Mouse (Mus musculus) hindbrain, embryonic 14.5 days (tissue): ENCODE results near the gene 9930104L06Rik. TPM values are rescaled to one million over a fixed set of nuclear protein-coding genes. Genes with fewer than 3 reads are reported as not detected.

Experiments
- ATAC-seq: fragments of 200-750 bp; cut with Nextera tagmentation; 2 replicates; pipeline ENCODE4 v1.8.0; 2017; ENCODE audit warnings: moderate number of reproducible peaks, mild to moderate bottlenecking, moderate TSS enrichment, moderate library complexity; ENCODE audit not compliant: low FRiP score
- DNase-seq: peaks from one replicate; pipeline ENCODE4 v3.0.0-alpha.2; 2015; ENCODE audit warnings: low spot score
- H3K27ac ChIP-seq: fragments of 300-500 bp; sonication (generic); 2 replicates; pipeline ENCODE4 v1.5.1; 2014; ENCODE audit warnings: mild to moderate bottlenecking, moderate library complexity
- H3K27me3 ChIP-seq: fragments of 300-500 bp; sonication (generic); 2 replicates; pipeline ENCODE4 v1.6.1; 2014; ENCODE audit warnings: mild to moderate bottlenecking, low read length, mixed read lengths; ENCODE audit not compliant: control insufficient read depth, insufficient read depth
- H3K36me3 ChIP-seq: fragments of 300-500 bp; sonication (generic); replicated peaks from 2 replicates; pipeline ENCODE4 v1.6.1; 2014; ENCODE audit not compliant: control insufficient read depth, insufficient read depth
- H3K4me1 ChIP-seq: fragments of 300-500 bp; sonication (generic); replicated peaks from 2 replicates; pipeline ENCODE4 v1.6.1; 2014; ENCODE audit warnings: antibody characterized with exemption, low read length, mixed read lengths; ENCODE audit not compliant: control insufficient read depth, insufficient read depth
- H3K4me2 ChIP-seq: fragments of 300-500 bp; sonication (generic); replicated peaks from 2 replicates; pipeline ENCODE4 v1.6.1; 2014; ENCODE audit warnings: mild to moderate bottlenecking, moderate library complexity
- H3K4me3 ChIP-seq: fragments of 300-500 bp; sonication (generic); replicated peaks from 2 replicates; pipeline ENCODE4 v1.5.1; 2014; ENCODE audit warnings: mild to moderate bottlenecking, low read length
- H3K9ac ChIP-seq: fragments of 300-500 bp; sonication (generic); 2 replicates; pipeline ENCODE4 v1.6.1; 2014
- H3K9me3 ChIP-seq: fragments of 300-500 bp; sonication (generic); 2 replicates; pipeline ENCODE4 v1.6.1; 2016; ENCODE audit warnings: low read length; ENCODE audit not compliant: control insufficient read depth
- WGBS: fragments of 180-500 bp; shearing (Covaris S2); extraction: QIAGEN DNeasy Blood & Tissue Kit; methylation state at CpG from one replicate; pipeline ENCODE4 v1.1.7; 2014; 5-methylcytosine and 5-hydroxymethylcytosine counted together
- polyA plus RNA-seq: library from polyadenylated mRNA; unstranded; fragments of >200 nt; fragmentation: Nextera tagmentation; extraction: Ambion mirVana; gene quantifications from 2 replicates; pipeline ENCODE4 v1.2.1, GENCODE M21; 2014

The 9930104L06Rik gene
- polyA plus RNA-seq, 1 experiment from 2014 or later: 4.1 TPM

- Histone ChIP-seq H3K27ac (no peak overlapping the region), H3K27me3 (no peaks in the 10 kb centered on the region), H3K9ac (no peak overlapping the region), H3K4me1 (no peaks in the 10 kb centered on the region), H3K9me3 (no peaks in the 10 kb centered on the region), H3K4me2 (no peak overlapping the region), H3K36me3 (no peaks in the 10 kb centered on the region), H3K4me3 (no peak overlapping the region)
- DNase-seq (no peak), ATAC-seq (no peak)
- WGBS: 79% methylated on average over 4 of the region's 4 CpGs
These were observed 16.7 kb downstream of the 9930104L06Rik start for GRCm38 (mm10) chr4:124953546-124953945.

- no peak overlapping the region for H3K9ac ChIP-seq
- no peaks in the 10 kb centered on the region for H3K9me3 ChIP-seq
- no peaks in the 10 kb centered on the region for H3K27me3 ChIP-seq
- no peaks in the 10 kb centered on the region for H3K36me3 ChIP-seq
- WGBS: 84% methylated on average over 2 of the region's 2 CpGs
- H3K4me1 ChIP-seq: no peaks in the 10 kb centered on the region
- H3K4me3 ChIP-seq: no peak overlapping the region
- H3K4me2 ChIP-seq: no peak overlapping the region
- DNase-seq (no peak), ATAC-seq (no peak)
- H3K27ac ChIP-seq: no peak overlapping the region
These were observed 20.4 kb downstream of the 9930104L06Rik start for GRCm38 (mm10) chr4:124957284-124957683.

GRCm38 (mm10) chr4:124959062-124959461 is 22.2 kb downstream of the 9930104L06Rik start:
- H3K4me3 ChIP-seq: no peak overlapping the region
- H3K27me3 ChIP-seq: no peaks in the 10 kb centered on the region
- H3K4me1 ChIP-seq: no peaks in the 10 kb centered on the region
- no peaks in the 10 kb centered on the region for H3K9me3 ChIP-seq
- H3K27ac ChIP-seq: no peak overlapping the region
- no peak for ATAC-seq
- WGBS: 76% methylated on average over 11 of the region's 11 CpGs
- H3K36me3 ChIP-seq: no peaks in the 10 kb centered on the region
- no peak for DNase-seq
- no peak overlapping the region for H3K9ac ChIP-seq
- H3K4me2 ChIP-seq: no peak overlapping the region

- 92% methylated on average over 11 of the region's 11 CpGs for WGBS
- Histone ChIP-seq H3K9me3 (no peaks in the 10 kb centered on the region), H3K4me2 (no peak overlapping the region), H3K4me3 (no peak overlapping the region), H3K36me3 (no peaks in the 10 kb centered on the region), H3K27me3 (no peaks in the 10 kb centered on the region), H3K4me1 (no peaks in the 10 kb centered on the region; the same call in 1 of the 2 replicates), H3K27ac (no peak overlapping the region), H3K9ac (no peak overlapping the region)
- DNase-seq (no peak), ATAC-seq (no peak)
These were observed 24.1 kb downstream of the 9930104L06Rik start for GRCm38 (mm10) chr4:124960940-124961339.

- no peaks in the 10 kb centered on the region for H3K27me3 ChIP-seq
- no peaks in the 10 kb centered on the region; the same call in 1 of the 2 replicates for H3K4me1 ChIP-seq
- H3K36me3 ChIP-seq: no peaks in the 10 kb centered on the region
- no peak overlapping the region for H3K9ac ChIP-seq
- H3K4me3 ChIP-seq: no peak overlapping the region
- H3K4me2 ChIP-seq: no peak overlapping the region
- H3K27ac ChIP-seq: no peak overlapping the region
- WGBS: 87% methylated on average over 11 of the region's 11 CpGs
- no peaks in the 10 kb centered on the region for H3K9me3 ChIP-seq
- ATAC-seq (no peak), DNase-seq (no peak)
These were observed 25.7 kb downstream of the 9930104L06Rik start for GRCm38 (mm10) chr4:124962576-124962975.

GRCm38 (mm10) chr4:124964912-124965599 is 28.2 kb downstream of the 9930104L06Rik start:
- Histone ChIP-seq H3K9me3 (no peaks in the 10 kb centered on the region), H3K4me1 (peaks cover under 1% of the 10 kb centered on the region), H3K27ac (no peak overlapping the region), H3K27me3 (no peaks in the 10 kb centered on the region), H3K36me3 (no peaks in the 10 kb centered on the region), H3K4me2 (no peak overlapping the region), H3K4me3 (no peak overlapping the region), H3K9ac (no peak overlapping the region)
- no peak for DNase-seq
- WGBS: 7% methylated on average over 8 of the region's 8 CpGs
- no peak for ATAC-seq

- Histone ChIP-seq H3K9ac (no peak overlapping the region), H3K4me2 (no peak overlapping the region), H3K4me1 (peaks cover 8% of the 10 kb centered on the region), H3K36me3 (no peaks in the 10 kb centered on the region), H3K9me3 (no peaks in the 10 kb centered on the region), H3K27ac (no peak overlapping the region), H3K27me3 (no peaks in the 10 kb centered on the region), H3K4me3 (no peak overlapping the region)
- ATAC-seq (no peak), DNase-seq (no peak)
- WGBS: 44% methylated on average over 6 of the region's 6 CpGs
These were observed 31.9 kb downstream of the 9930104L06Rik start for GRCm38 (mm10) chr4:124968711-124969110.

GRCm38 (mm10) chr4:124969219-124969848 is 32.5 kb downstream of the 9930104L06Rik start:
- WGBS: 85% methylated on average over 7 of the region's 7 CpGs
- Histone ChIP-seq H3K4me1 (peaks cover 8% of the 10 kb centered on the region), H3K27me3 (no peaks in the 10 kb centered on the region), H3K36me3 (no peaks in the 10 kb centered on the region), H3K27ac (no peak overlapping the region), H3K4me2 (no peak overlapping the region), H3K9me3 (no peaks in the 10 kb centered on the region), H3K9ac (no peak overlapping the region), H3K4me3 (no peak overlapping the region)
- ATAC-seq (no peak), DNase-seq (no peak)

- 72% methylated on average over 11 of the region's 11 CpGs for WGBS
These were observed 33.3 kb downstream of the 9930104L06Rik start for GRCm38 (mm10) chr4:124970194-124970593.

More at GRCm38 (mm10) chr4:124970194-124970593, 33.3 kb downstream of the 9930104L06Rik start:
- H3K4me1 ChIP-seq: peaks cover 8% of the 10 kb centered on the region
- no peak for DNase-seq
- H3K4me2 ChIP-seq: no peak overlapping the region
- H3K36me3 ChIP-seq: no peaks in the 10 kb centered on the region
- no peak overlapping the region for H3K4me3 ChIP-seq
- H3K9me3 ChIP-seq: no peaks in the 10 kb centered on the region
- H3K9ac ChIP-seq: no peak overlapping the region
- H3K27me3 ChIP-seq: no peaks in the 10 kb centered on the region
- no peak overlapping the region for H3K27ac ChIP-seq
- no peak for ATAC-seq
